Mouse (Mus musculus): ENCODE results near the gene Il33. TPM values are rescaled to one million over a fixed set of nuclear protein-coding genes. Genes with fewer than 3 reads are reported as not detected.

Gene Il33
- total RNA-seq, 2 experiments from 2014 or later: 5.1 to 6.9 TPM

GRCm38 (mm10) chr19:29978847-29979246, 53.9 kb downstream of the Il33 start:
- intact Hi-C loops (cut with DNase I; ENCODE audit: low total_unique reads): loop anchor here (5.0 kb wide), 1 partner anchor 297 kb away; no protein-coding TSS in a partner anchor
- DNase-seq: no peak

DNA sequence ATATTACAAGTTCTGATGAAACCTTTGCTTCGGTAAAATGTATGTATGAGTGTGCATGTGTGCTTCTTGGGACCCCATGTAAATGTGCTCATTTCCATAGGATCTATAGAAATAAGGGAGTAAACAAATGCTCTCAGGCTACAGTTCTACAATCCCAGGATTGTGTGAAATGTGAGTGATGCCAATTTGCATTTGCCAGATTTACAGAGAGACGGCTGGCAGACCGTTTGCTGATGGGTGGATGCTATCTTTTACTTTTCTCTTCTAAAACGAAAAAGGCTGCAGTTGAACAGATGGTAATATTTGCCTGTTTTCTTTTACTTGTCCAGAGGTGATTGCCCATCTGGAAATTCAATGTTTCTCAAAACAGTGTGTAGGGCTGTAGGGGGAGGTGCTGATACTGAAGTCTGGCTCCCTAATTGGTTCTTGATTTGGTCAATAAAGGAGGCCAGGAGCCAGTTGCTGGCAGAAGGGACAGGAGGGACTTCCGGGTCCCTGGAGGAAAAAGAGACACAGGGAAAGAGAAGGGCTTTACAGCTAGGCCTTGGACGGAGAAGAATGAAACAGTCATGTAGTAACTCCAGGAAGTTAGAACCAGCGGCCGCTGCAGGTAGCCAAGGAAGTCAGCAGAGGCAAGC, 54.7 kb downstream of the Il33 start:
- no peak for DNase-seq
- intact Hi-C loops (cut with DNase I; ENCODE audit: low total_unique reads): loop anchor here (5.0 kb wide), 2 partner anchors 152 to 297 kb away; no protein-coding TSS in a partner anchor

DNA sequence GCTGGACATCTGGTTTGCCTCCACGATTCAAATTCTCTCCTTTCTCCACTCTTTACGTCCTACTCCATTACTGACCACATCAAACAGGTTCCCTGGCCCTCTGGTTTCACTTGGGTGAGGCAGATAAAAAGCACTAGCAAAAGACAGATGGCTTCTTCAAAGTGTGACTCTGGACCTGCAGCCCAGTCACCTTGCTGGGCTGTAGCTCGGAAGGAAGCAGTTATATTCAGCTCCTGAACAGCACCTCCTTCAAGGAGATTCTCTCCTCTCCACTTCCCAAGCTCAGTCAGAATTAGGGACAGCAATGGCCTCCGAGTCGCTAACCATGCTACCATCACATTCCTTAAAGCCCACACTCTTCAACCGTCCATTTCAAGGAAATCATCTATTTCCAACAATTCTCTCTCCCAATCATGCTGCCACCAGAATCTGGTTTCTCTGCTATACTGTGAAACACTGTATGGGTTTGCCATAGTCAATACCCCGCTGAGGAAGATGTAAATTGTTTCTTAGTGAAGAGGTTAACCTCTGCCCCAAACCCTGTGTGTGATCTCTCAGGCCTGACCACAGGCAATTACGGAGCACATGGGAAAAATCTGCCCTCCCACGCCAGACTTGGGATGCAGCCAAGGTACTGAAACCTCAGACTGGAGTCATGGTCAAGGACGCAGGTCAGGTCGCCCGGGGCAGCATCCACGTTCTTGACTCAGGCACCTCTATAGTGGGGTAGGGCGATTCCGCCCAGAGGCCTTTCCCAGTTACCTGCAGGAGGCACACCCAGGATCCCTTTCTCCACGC, 59.5 kb downstream of the Il33 start:
- intact Hi-C loops (cut with DNase I; ENCODE audit: low total_unique reads): loop anchor here (5.0 kb wide), 1 partner anchor 157 kb away; no protein-coding TSS in a partner anchor
- no peak for DNase-seq

- no peak for DNase-seq
- intact Hi-C loops (cut with DNase I; ENCODE audit: low total_unique reads): no loop called here
These were observed 61.7 kb downstream of the Il33 start for GRCm38 (mm10) chr19:29986464-29987091.

DNA sequence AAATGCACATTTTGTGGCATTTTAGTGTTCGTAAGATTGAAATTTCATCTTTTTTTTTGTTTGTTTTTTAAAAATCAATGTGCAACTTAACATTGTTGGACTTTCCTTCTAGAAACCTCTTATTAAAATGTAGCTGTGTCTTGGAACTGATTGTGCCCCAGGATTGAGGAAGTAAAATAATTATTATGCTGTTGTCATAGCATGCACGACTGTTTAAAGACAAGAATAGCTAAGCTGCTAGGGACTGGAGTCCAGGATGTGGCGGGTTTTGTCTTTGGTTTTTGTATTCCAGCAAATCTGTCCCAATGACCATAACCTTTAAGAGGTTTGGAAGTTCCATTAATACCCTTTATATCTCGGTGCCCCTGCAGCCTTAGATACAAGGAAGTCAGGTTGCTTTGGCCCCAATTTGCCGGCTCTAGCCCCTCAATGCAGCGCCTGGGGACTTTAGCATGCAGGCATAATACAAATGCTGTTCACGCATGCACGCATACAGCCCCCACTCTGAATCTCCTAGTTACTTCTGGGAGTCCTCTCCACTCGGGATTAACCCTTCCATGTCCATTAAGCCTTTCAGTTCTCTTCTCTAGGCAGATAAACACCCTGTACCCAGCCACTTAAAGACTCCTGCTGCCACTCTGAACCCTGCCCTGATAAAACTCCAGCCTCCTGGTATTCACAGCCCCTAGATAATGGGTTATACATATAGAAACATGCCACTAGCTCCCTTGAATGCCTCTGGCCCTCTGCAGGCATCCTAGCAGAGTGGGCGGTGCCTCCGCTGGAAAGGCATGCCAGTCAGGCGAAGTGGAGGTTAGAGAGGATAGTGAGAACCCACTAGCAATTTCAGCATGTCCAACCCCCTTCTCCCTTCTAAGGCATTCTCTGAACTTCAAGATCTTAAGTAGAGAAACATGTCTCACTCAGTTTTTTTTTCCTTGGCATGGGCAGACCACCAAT, 75.8 kb downstream of the Il33 start:
- intact Hi-C loops (cut with DNase I; ENCODE audit: low total_unique reads): no loop called here
- DNase-seq: no peak

GRCm38 (mm10) chr19:30001550-30001949, 76.6 kb downstream of the Il33 start:
- intact Hi-C loops (cut with DNase I; ENCODE audit: low total_unique reads): no loop called here
- DNase-seq: no peak

DNA sequence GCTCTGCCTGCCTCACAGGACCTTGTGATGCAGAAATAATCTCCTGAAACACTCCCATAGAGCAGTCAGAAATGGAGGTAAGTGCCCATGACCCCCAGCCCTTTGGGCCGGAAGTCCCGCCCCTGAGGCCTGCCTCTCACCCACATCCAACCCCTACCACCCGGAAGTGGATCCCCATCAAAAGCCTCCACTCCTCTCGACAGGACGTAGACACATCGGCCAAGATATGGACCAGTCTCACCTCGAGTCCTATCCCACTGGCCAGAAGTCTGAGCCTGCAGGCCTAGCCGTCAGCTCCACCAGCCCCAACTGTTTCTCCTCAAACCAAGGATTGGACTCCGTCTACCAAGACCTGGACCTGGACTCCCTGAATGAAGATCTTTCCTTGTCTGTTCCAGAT, 78.7 kb downstream of the Il33 start, which contains the start of gene Trpd52l3:
Gene Trpd52l3 (plus strand): TSS at position 170 of the 400 bp plus-strand sequence.
- intact Hi-C loops (cut with DNase I; ENCODE audit: low total_unique reads): no loop called here
- DNase-seq: no peak

- intact Hi-C loops (cut with DNase I; ENCODE audit: low total_unique reads): no loop called here
- DNase-seq: no peak
These were observed 81.5 kb downstream of the Il33 start for GRCm38 (mm10) chr19:30006371-30006770.

Other genes starting within 250 kb of the Il33 start
- gene Mlana, start 227.3 kb upstream of the Il33 start, total RNA-seq (2021): not detected
- gene 9930021J03Rik, start 119.1 kb upstream of the Il33 start, total RNA-seq (2021): 10 to 100 TPM in 1 of 2 experiments, 1 to 10 TPM in 1; 8.8 to 11.0 TPM
- gene Ranbp6, start 112.1 kb upstream of the Il33 start, total RNA-seq (2021): 1 to 10 TPM; 8.0 to 8.1 TPM
- gene Trpd52l3, start 78.7 kb downstream of the Il33 start, total RNA-seq (2021): not detected
- gene Uhrf2, start 105.4 kb downstream of the Il33 start, total RNA-seq (2021): 10 to 100 TPM; 14.1 to 15.1 TPM